Mouse (Mus musculus) forebrain, embryonic 13.5 days (tissue): ENCODE results near the gene Hist1h2bf. TPM values are rescaled to one million over a fixed set of nuclear protein-coding genes. Genes with fewer than 3 reads are reported as not detected.
"Not testable (repeated sequence)": the region's sequence is repeated elsewhere in the genome, so short reads cannot be mapped to it uniquely, and the experiment has no call there.

Experiments
- ATAC-seq: fragments of 200-750 bp; cut with Nextera tagmentation; 2 replicates; pipeline ENCODE4 v1.8.0; 2017
- H3K27ac ChIP-seq: fragments of 300-500 bp; sonication (generic); 2 replicates; pipeline ENCODE4 v1.5.1; 2015; ENCODE audit warnings: inconsistent platforms, mild to moderate bottlenecking, moderate library complexity
- H3K27me3 ChIP-seq: fragments of 300-500 bp; sonication (generic); 2 replicates; pipeline ENCODE4 v1.6.1; 2015; ENCODE audit warnings: mild to moderate bottlenecking, inconsistent platforms
- H3K36me3 ChIP-seq: fragments of 300-500 bp; sonication (generic); 2 replicates; pipeline ENCODE4 v1.6.1; 2015; ENCODE audit warnings: mild to moderate bottlenecking, inconsistent platforms; ENCODE audit not compliant: poor library complexity, severe bottlenecking
- H3K4me1 ChIP-seq: fragments of 300-500 bp; sonication (generic); 2 replicates; pipeline ENCODE4 v1.6.1; 2015; ENCODE audit warnings: inconsistent platforms
- H3K4me2 ChIP-seq: fragments of 300-500 bp; sonication (generic); 2 replicates; pipeline ENCODE4 v1.6.1; 2015; ENCODE audit warnings: inconsistent platforms, mild to moderate bottlenecking, moderate library complexity
- H3K4me3 ChIP-seq: fragments of 300-500 bp; sonication (generic); 2 replicates; pipeline ENCODE4 v1.5.1; 2015; ENCODE audit warnings: mild to moderate bottlenecking, inconsistent platforms
- H3K9ac ChIP-seq: fragments of 300-500 bp; sonication (generic); 2 replicates; pipeline ENCODE4 v1.6.1; 2015; ENCODE audit warnings: mild to moderate bottlenecking, inconsistent platforms
- H3K9me3 ChIP-seq: fragments of 300-500 bp; sonication (generic); replicated peaks from 2 replicates; pipeline ENCODE4 v1.6.1; 2016; ENCODE audit warnings: inconsistent platforms
- whole genome bisulfite sequencing: fragments of 180-500 bp; shearing (Covaris S2); methylation state at CpG from one replicate; pipeline ENCODE4 v1.1.7; 2015; 5-methylcytosine and 5-hydroxymethylcytosine counted together
- polyA plus RNA-seq: library from polyadenylated mRNA; unstranded; fragments of >200 nt; fragmentation: Nextera tagmentation; extraction: Ambion mirVana; gene quantifications from 2 replicates; pipeline ENCODE4 v1.2.1, GENCODE M21; 2015

Hist1h2bf gene
- polyA plus RNA-seq, 1 experiment from 2014 or later, result 11.2 TPM

GRCm38 (mm10) chr13:23604452-23604851 is 30.5 kb upstream of the Hist1h2bf start:
- Histone ChIP-seq H3K4me2 (no peak overlapping the region), H3K4me1 (no peaks in the 10 kb centered on the region), H3K9me3 (no peaks in the 10 kb centered on the region), H3K36me3 (no peaks in the 10 kb centered on the region), H3K27me3 (no peaks in the 10 kb centered on the region), H3K27ac (no peak overlapping the region), H3K9ac (no peak overlapping the region), H3K4me3 (no peak overlapping the region)
- ATAC-seq, result no peak
- 91% methylated on average over 3 of the region's 3 CpGs for WGBS

- H3K9me3 ChIP-seq, result no peaks in the 10 kb centered on the region
- no peak overlapping the region for H3K4me2 ChIP-seq
- H3K27ac ChIP-seq, result no peak overlapping the region
- ATAC-seq, result no peak
- H3K36me3 ChIP-seq, result no peaks in the 10 kb centered on the region
- 86% methylated on average over 7 of the region's 7 CpGs for WGBS
- no peak overlapping the region for H3K9ac ChIP-seq
- H3K4me3 ChIP-seq, result no peak overlapping the region
- H3K4me1 ChIP-seq, result no peaks in the 10 kb centered on the region
- H3K27me3 ChIP-seq, result no peaks in the 10 kb centered on the region
Observed at GRCm38 (mm10) chr13:23603182-23603699, 29.2 kb upstream of the Hist1h2bf start.

- Histone ChIP-seq H3K4me3 (no peak overlapping the region), H3K9ac (no peak overlapping the region), H3K36me3 (no peaks in the 10 kb centered on the region), H3K27me3 (no peaks in the 10 kb centered on the region), H3K9me3 (no peaks in the 10 kb centered on the region), H3K4me1 (no peaks in the 10 kb centered on the region), H3K4me2 (no peak overlapping the region), H3K27ac (no peak overlapping the region)
- ATAC-seq, result 0 out of 2 replicates have a peak, but pooled peaks have one; percentile 30
- 7% methylated on average over 9 of the region's 9 CpGs for WGBS
Observed at GRCm38 (mm10) chr13:23597957-23598356, 24.0 kb upstream of the Hist1h2bf start.

GRCm38 (mm10) chr13:23595622-23596372 is 21.8 kb upstream of the Hist1h2bf start:
- Histone ChIP-seq H3K4me1 (no peaks in the 10 kb centered on the region), H3K4me3 (no peak overlapping the region), H3K27ac (no peak overlapping the region), H3K9me3 (no peaks in the 10 kb centered on the region), H3K4me2 (no peak overlapping the region), H3K9ac (no peak overlapping the region), H3K36me3 (no peaks in the 10 kb centered on the region), H3K27me3 (no peaks in the 10 kb centered on the region)
- 84% methylated on average over 7 of the region's 7 CpGs for WGBS
- ATAC-seq, result no peak

- no peak overlapping the region for H3K4me3 ChIP-seq
- H3K9ac ChIP-seq, result no peak overlapping the region
- no peak overlapping the region for H3K4me2 ChIP-seq
- WGBS, result 85% methylated on average over 2 of the region's 2 CpGs
- H3K27ac ChIP-seq, result no peak overlapping the region
- no peak for ATAC-seq
- H3K27me3 ChIP-seq, result no peaks in the 10 kb centered on the region
- H3K4me1 ChIP-seq, result no peaks in the 10 kb centered on the region
- H3K36me3 ChIP-seq, result no peaks in the 10 kb centered on the region
- no peaks in the 10 kb centered on the region for H3K9me3 ChIP-seq
Observed at GRCm38 (mm10) chr13:23595185-23595584, 21.2 kb upstream of the Hist1h2bf start.

GRCm38 (mm10) chr13:23593051-23593770 is 19.2 kb upstream of the Hist1h2bf start:
- H3K4me1 ChIP-seq, result no peaks in the 10 kb centered on the region
- H3K36me3 ChIP-seq, result no peaks in the 10 kb centered on the region
- WGBS, result 90% methylated on average over 5 of the region's 5 CpGs
- no peaks in the 10 kb centered on the region for H3K9me3 ChIP-seq
- no peak overlapping the region for H3K9ac ChIP-seq
- no peak for ATAC-seq
- no peaks in the 10 kb centered on the region for H3K27me3 ChIP-seq
- H3K4me2 ChIP-seq, result no peak overlapping the region
- H3K27ac ChIP-seq, result no peak overlapping the region
- no peak overlapping the region for H3K4me3 ChIP-seq

- Histone ChIP-seq H3K27me3 (no peaks in the 10 kb centered on the region), H3K4me3 (no peak overlapping the region), H3K4me2 (no peak overlapping the region), H3K4me1 (no peaks in the 10 kb centered on the region), H3K9me3 (no peaks in the 10 kb centered on the region), H3K9ac (no peak overlapping the region), H3K36me3 (no peaks in the 10 kb centered on the region), H3K27ac (no peak overlapping the region)
- ATAC-seq, result no peak
- 91% methylated on average over 7 of the region's 7 CpGs for WGBS
Observed at GRCm38 (mm10) chr13:23592614-23593013, 18.6 kb upstream of the Hist1h2bf start.

DNA sequence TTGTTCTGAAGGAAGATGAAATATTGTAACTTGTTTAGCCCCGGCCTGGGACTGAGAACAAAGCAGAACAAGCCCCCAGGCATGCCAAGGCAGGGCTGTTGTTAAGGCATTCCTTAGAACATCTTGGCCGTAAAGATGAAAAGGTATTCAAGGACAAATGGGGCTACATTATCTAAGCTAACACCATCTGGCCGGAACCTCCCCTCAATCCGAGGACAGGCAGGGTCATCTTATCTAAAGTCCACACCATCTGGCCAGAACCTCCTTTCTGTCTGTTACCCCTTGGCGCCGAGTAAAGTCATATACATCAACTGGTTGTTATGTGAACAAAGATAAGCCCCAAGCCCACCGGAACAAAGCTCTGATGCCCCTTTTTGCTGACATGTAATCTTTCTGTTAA is 17.9 kb upstream of the Hist1h2bf start:
- H3K4me2 ChIP-seq, H3K4me1 ChIP-seq, H3K36me3 ChIP-seq, H3K9me3 ChIP-seq, ATAC-seq, H3K9ac ChIP-seq, H3K27me3 ChIP-seq, H3K27ac ChIP-seq, H3K4me3 ChIP-seq: not testable (repeated sequence)
- 95% methylated on average over 7 of the region's 7 CpGs for WGBS

GRCm38 (mm10) chr13:23591206-23591605 is 17.2 kb upstream of the Hist1h2bf start:
- no peak overlapping the region for H3K9ac ChIP-seq
- no peak overlapping the region for H3K27ac ChIP-seq
- no peak for ATAC-seq
- no peaks in the 10 kb centered on the region for H3K9me3 ChIP-seq
- H3K27me3 ChIP-seq, result no peaks in the 10 kb centered on the region
- H3K4me1 ChIP-seq, result peaks cover 9% of the 10 kb centered on the region; the same call in 1 of the 2 replicates
- no peaks in the 10 kb centered on the region for H3K36me3 ChIP-seq
- no peak overlapping the region for H3K4me3 ChIP-seq
- no peak overlapping the region for H3K4me2 ChIP-seq
- 96% methylated on average over 7 of the region's 7 CpGs for WGBS

- H3K4me2 ChIP-seq, result peak overlapping the region; percentile 76
- H3K36me3 ChIP-seq, result no peaks in the 10 kb centered on the region
- peak overlapping the region; percentile 50 for H3K4me3 ChIP-seq
- H3K27ac ChIP-seq, result peak overlapping the region; percentile 93
- H3K9ac ChIP-seq, result peak overlapping the region; percentile 64
- no peaks in the 10 kb centered on the region for H3K9me3 ChIP-seq
- H3K4me1 ChIP-seq, result peaks cover 39% of the 10 kb centered on the region
- H3K27me3 ChIP-seq, result no peaks in the 10 kb centered on the region
- WGBS, result 4% methylated on average over 1 of the region's 1 CpGs
- ATAC-seq, result no peak
Observed at GRCm38 (mm10) chr13:23586940-23587225, 12.9 kb upstream of the Hist1h2bf start.

DNA sequence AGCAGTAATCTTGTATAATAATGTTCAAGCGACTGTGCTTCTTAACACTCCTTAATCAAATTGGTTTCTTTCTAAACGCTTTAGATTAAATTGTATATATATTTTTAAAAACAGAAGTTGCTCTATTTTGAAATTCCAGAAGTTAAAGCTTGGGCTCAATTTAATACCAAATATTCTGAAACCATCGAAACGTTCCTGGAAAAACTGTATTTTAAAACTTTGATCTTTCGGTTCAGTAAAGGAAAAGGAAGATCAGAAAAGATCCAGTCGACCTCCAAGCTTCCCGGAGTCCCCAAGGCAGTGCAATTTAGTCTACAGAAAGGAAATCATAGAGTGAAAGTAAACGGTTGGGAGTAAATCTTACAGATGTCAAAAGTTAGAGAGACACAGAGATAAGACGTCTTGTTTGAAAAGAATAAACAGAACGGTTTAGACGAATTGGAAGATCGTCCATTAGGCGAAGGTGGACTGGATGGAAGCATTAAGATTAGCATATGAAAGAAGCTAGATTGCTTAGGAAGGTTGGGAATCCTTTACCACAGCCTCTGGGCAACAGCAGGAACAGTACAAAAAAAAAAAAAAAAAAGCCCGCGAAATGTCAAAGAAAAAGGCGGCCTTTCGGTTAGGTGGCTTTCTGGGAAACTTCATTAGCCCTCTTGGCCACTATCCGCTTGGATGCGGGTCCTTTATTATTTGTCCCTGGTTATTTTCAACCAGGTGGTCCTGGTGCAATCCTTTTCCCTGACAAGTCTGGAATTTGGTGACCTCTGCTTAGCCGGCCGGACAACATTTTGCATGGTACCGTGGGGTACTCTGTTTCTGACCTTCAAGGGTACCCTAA is 12.3 kb upstream of the Hist1h2bf start:
- Histone ChIP-seq H3K9ac (peak overlapping the region; percentile 64), H3K4me2 (peak overlapping the region; percentile 76), H3K4me3 (peak overlapping the region; percentile 50), H3K27ac (peak overlapping the region; percentile 93), H3K9me3 (no peaks in the 10 kb centered on the region), H3K4me1 (peaks cover 40% of the 10 kb centered on the region), H3K36me3 (no peaks in the 10 kb centered on the region), H3K27me3 (no peaks in the 10 kb centered on the region)
- WGBS, result under 1% methylated on average over 22 of the region's 22 CpGs
- ATAC-seq, result no peak
